Comparison of ENCODE assay signal across 13 mouse cellular contexts in genomic region chr1:151825065-151825464, GRCm38 (mm10).
DNase-seq lines count a peak whose midpoint lies in the region; ATAC-seq and TF ChIP-seq lines count a peak whose summit lies in the region.
"Had no signal": no experiment of that assay in that cellular context is flagged by ENCODE, and none has a peak within 500 bp of the region (broad histone marks: within the 10 kb centered on the region; RNA-seq: fewer than 3 reads in every experiment).

No protein-coding gene starts in this region.

- no peak for TF ChIP-seq CTCF in heart, postnatal 0 days (IDR thresholded peaks at IDR 0.05; ENCODE audit: low read depth)

- no peaks in the 10 kb centered on the region for H3K4me1 ChIP-seq in embryonic facial prominence, embryonic 14.5 days (ENCODE audit: control insufficient read depth, insufficient read depth, low read length)
- no peaks in the 10 kb centered on the region for H3K4me1 ChIP-seq in embryonic facial prominence, embryonic 10.5 days
- H3K4me1 ChIP-seq in heart, postnatal 0 days (ENCODE audit: control insufficient read depth, insufficient read depth) = no peaks in the 10 kb centered on the region
- no peaks in the 10 kb centered on the region for H3K4me1 ChIP-seq in heart, embryonic 12.5 days (replicated peaks)
- no peaks in the 10 kb centered on the region for H3K4me1 ChIP-seq in lung, embryonic 16.5 days (replicated peaks; ENCODE audit: control insufficient read depth, insufficient read depth, low read length)
- no peaks in the 10 kb centered on the region for H3K4me1 ChIP-seq in hindbrain, embryonic 10.5 days (replicated peaks)
- H3K4me1 ChIP-seq: hindbrain, embryonic 15.5 days; kidney, embryonic 15.5 days; liver, embryonic 15.5 days had no signal

- DNase-seq in embryonic facial prominence, embryonic 14.5 days (ENCODE audit: low spot score) = peak; percentile 73
- no peak for DNase-seq in embryonic facial prominence, embryonic 10.5 days (ENCODE audit: low spot score)
- DNase-seq in heart, postnatal 0 days (ENCODE audit: low spot score) = peak; percentile 18
- DNase-seq in lung, adult 18-20 months = no peak
- DNase-seq in lung, postnatal 14 days = peak; percentile 10
- no peak for DNase-seq in hindbrain, embryonic 10.5 days (ENCODE audit: low spot score)

- H3K9ac ChIP-seq in embryonic facial prominence, embryonic 14.5 days (ENCODE audit: low read depth, low read length) = no peak overlapping the region
- H3K9ac ChIP-seq in heart, postnatal 0 days (replicated peaks; ENCODE audit: low read depth, low read length) = no peak overlapping the region
- H3K9ac ChIP-seq in heart, embryonic 12.5 days = no peak overlapping the region
- H3K9ac ChIP-seq in lung, embryonic 16.5 days (ENCODE audit: low read length) = no peak overlapping the region
- H3K9ac ChIP-seq: hindbrain, embryonic 15.5 days; kidney, embryonic 15.5 days; liver, embryonic 15.5 days had no signal

- no peaks in the 10 kb centered on the region for H3K27me3 ChIP-seq in embryonic facial prominence, embryonic 14.5 days (replicated peaks; ENCODE audit: control insufficient read depth, insufficient read depth, low read length)
- no peaks in the 10 kb centered on the region for H3K27me3 ChIP-seq in embryonic facial prominence, embryonic 10.5 days (replicated peaks; ENCODE audit: low read depth, poor library complexity, severe bottlenecking)
- no peaks in the 10 kb centered on the region for H3K27me3 ChIP-seq in heart, postnatal 0 days (ENCODE audit: control insufficient read depth, insufficient read depth, low read length)
- H3K27me3 ChIP-seq in heart, embryonic 12.5 days (replicated peaks) = no peaks in the 10 kb centered on the region
- H3K27me3 ChIP-seq in lung, embryonic 16.5 days (ENCODE audit: control insufficient read depth, insufficient read depth, low read depth, low read length) = no peaks in the 10 kb centered on the region
- H3K27me3 ChIP-seq in hindbrain, embryonic 10.5 days (ENCODE audit: insufficient read depth, poor library complexity, severe bottlenecking) = no peaks in the 10 kb centered on the region
- H3K27me3 ChIP-seq: hindbrain, embryonic 15.5 days; kidney, embryonic 15.5 days; liver, embryonic 15.5 days had no signal

- H3K27ac ChIP-seq in embryonic facial prominence, embryonic 14.5 days (replicated peaks; ENCODE audit: low read depth, low read length) = no peak overlapping the region
- H3K27ac ChIP-seq in embryonic facial prominence, embryonic 10.5 days (replicated peaks) = no peak overlapping the region
- no peak overlapping the region for H3K27ac ChIP-seq in heart, postnatal 0 days (ENCODE audit: low read depth)
- H3K27ac ChIP-seq in heart, embryonic 12.5 days (ENCODE audit: poor library complexity, severe bottlenecking) = no peak overlapping the region
- H3K27ac ChIP-seq in lung, embryonic 16.5 days (ENCODE audit: low read length) = no peak overlapping the region
- H3K27ac ChIP-seq in hindbrain, embryonic 10.5 days = no peak overlapping the region
- H3K27ac ChIP-seq: hindbrain, embryonic 15.5 days; kidney, embryonic 15.5 days; liver, embryonic 15.5 days had no signal

- no peaks in the 10 kb centered on the region for H3K9me3 ChIP-seq in embryonic facial prominence, embryonic 14.5 days (ENCODE audit: control insufficient read depth, low read length)
- no peaks in the 10 kb centered on the region for H3K9me3 ChIP-seq in embryonic facial prominence, embryonic 10.5 days
- H3K9me3 ChIP-seq in heart, postnatal 0 days (replicated peaks; ENCODE audit: control insufficient read depth, low read length) = no peaks in the 10 kb centered on the region
- no peaks in the 10 kb centered on the region for H3K9me3 ChIP-seq in heart, embryonic 12.5 days (replicated peaks)
- H3K9me3 ChIP-seq in lung, embryonic 16.5 days (ENCODE audit: control insufficient read depth, low read length) = no peaks in the 10 kb centered on the region
- no peaks in the 10 kb centered on the region for H3K9me3 ChIP-seq in hindbrain, embryonic 10.5 days
- H3K9me3 ChIP-seq: hindbrain, embryonic 15.5 days; kidney, embryonic 15.5 days; liver, embryonic 15.5 days had no signal

- 63% methylated on average over 7 of the region's 7 CpGs for WGBS in embryonic facial prominence, embryonic 14.5 days
- WGBS in embryonic facial prominence, embryonic 10.5 days = 91% methylated on average over 7 of the region's 7 CpGs
- WGBS in heart, postnatal 0 days = 73% methylated on average over 7 of the region's 7 CpGs
- WGBS in heart, embryonic 12.5 days = 76% methylated on average over 7 of the region's 7 CpGs
- WGBS in lung, embryonic 16.5 days = 56% methylated on average over 7 of the region's 7 CpGs
- WGBS in hindbrain, embryonic 10.5 days = 92% methylated on average over 7 of the region's 7 CpGs

- no peak for TF ChIP-seq EP300 in heart, postnatal 0 days (IDR thresholded peaks at IDR 0.05; ENCODE audit: low read depth)

- no peak overlapping the region for H3K4me2 ChIP-seq in embryonic facial prominence, embryonic 14.5 days (ENCODE audit: low read depth, low read length)
- no peak overlapping the region for H3K4me2 ChIP-seq in heart, postnatal 0 days (ENCODE audit: low read depth, low read length)
- H3K4me2 ChIP-seq in heart, embryonic 12.5 days = no peak overlapping the region
- H3K4me2 ChIP-seq in lung, embryonic 16.5 days (ENCODE audit: low read depth, low read length) = no peak overlapping the region
- H3K4me2 ChIP-seq: hindbrain, embryonic 15.5 days; kidney, embryonic 15.5 days; liver, embryonic 15.5 days; midbrain, embryonic 11.5 days had no signal

- peak; percentile 48; the same call in 1 of the 2 replicates for ATAC-seq in embryonic facial prominence, embryonic 14.5 days (ENCODE audit: low read depth)
- no peak for ATAC-seq in heart, postnatal 0 days (ENCODE audit: insufficient read depth, low read depth)
- no peak for ATAC-seq in heart, embryonic 12.5 days (ENCODE audit: insufficient number of reproducible peaks, low FRiP score)
- peak; percentile 80 for ATAC-seq in lung, embryonic 16.5 days (ENCODE audit: low read depth)

- H3K36me3 ChIP-seq in embryonic facial prominence, embryonic 14.5 days (ENCODE audit: control insufficient read depth, insufficient read depth, low read length) = 0 out of 2 replicates have a peak, but pooled peaks cover 3% of the 10 kb centered on the region
- no peaks in the 10 kb centered on the region for H3K36me3 ChIP-seq in embryonic facial prominence, embryonic 10.5 days (replicated peaks)
- H3K36me3 ChIP-seq in heart, postnatal 0 days (replicated peaks; ENCODE audit: control insufficient read depth, insufficient read depth, low read length) = no peaks in the 10 kb centered on the region
- 0 out of 2 replicates have a peak, but pooled peaks cover 6% of the 10 kb centered on the region for H3K36me3 ChIP-seq in heart, embryonic 12.5 days
- H3K36me3 ChIP-seq in lung, embryonic 16.5 days (ENCODE audit: control insufficient read depth, insufficient read depth, low read length) = no peaks in the 10 kb centered on the region
- no peaks in the 10 kb centered on the region for H3K36me3 ChIP-seq in hindbrain, embryonic 10.5 days
- H3K36me3 ChIP-seq: hindbrain, embryonic 15.5 days; kidney, embryonic 15.5 days had no signal

- H3K4me3 ChIP-seq in embryonic facial prominence, embryonic 14.5 days (ENCODE audit: low read depth, low read length) = no peak overlapping the region
- no peak overlapping the region for H3K4me3 ChIP-seq in embryonic facial prominence, embryonic 10.5 days
- H3K4me3 ChIP-seq in heart, postnatal 0 days (ENCODE audit: low read depth, low read length) = no peak overlapping the region
- H3K4me3 ChIP-seq in heart, embryonic 12.5 days = no peak overlapping the region
- no peak overlapping the region for H3K4me3 ChIP-seq in lung, embryonic 16.5 days (ENCODE audit: low read length)
- H3K4me3 ChIP-seq in hindbrain, embryonic 10.5 days = no peak overlapping the region
- H3K4me3 ChIP-seq: hindbrain, embryonic 15.5 days; kidney, embryonic 15.5 days; liver, embryonic 15.5 days; myocyte had no signal

Comparison
In these comparisons a context has a peak if more than half of its experiments do, and no peak if none do; other contexts are left out.
1. DNase-seq: peak in embryonic facial prominence, embryonic 14.5 days (single experiment), heart, postnatal 0 days (single experiment) and lung, postnatal 14 days (single experiment); none in embryonic facial prominence, embryonic 10.5 days (single experiment), lung, adult 18-20 months (0 of 2) and hindbrain, embryonic 10.5 days (single experiment).
2. ATAC-seq: peak in embryonic facial prominence, embryonic 14.5 days (single experiment) and lung, embryonic 16.5 days (single experiment); none in heart, postnatal 0 days (single experiment) and heart, embryonic 12.5 days (single experiment).